Mouse (Mus musculus) C2C12 (cell line): ENCODE results near the gene Dnaaf5.

Experiments
- CTCF ChIP-seq: IDR thresholded peaks from one replicate; pipeline ENCODE4 v1.5.1; 2011; ENCODE audit not compliant: control insufficient read depth, insufficient read depth, insufficient read length
- FOSL1 ChIP-seq: IDR thresholded peaks from one replicate; pipeline ENCODE4 v1.8.0; 2011; ENCODE audit warnings: mild to moderate bottlenecking, low read length; ENCODE audit not compliant: poor library complexity, insufficient read depth, severe bottlenecking

DNA sequence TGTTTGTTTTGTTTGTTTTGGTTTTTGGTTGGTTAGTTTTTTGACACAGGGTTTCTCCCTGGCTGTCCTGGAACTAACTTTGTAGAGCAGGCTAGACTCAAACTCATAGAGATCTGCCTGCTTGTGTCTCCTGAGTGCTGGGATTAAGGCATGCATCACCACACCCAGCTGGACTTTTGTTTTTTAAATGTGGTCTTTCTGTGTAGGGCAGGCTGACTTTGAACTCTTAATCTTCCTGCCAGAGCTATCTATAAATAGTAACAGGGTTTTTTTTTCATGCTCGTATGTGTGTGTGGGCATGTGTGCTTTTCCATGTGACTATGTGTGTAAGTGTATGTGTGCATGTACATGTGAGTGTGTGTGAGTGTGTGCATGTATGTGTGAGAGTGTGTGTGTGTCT is 17.5 kb downstream of the Dnaaf5 start:
- no peak for TF ChIP-seq CTCF
- TF ChIP-seq FOSL1, result no peak
